Mouse (Mus musculus) C2C12 (cell line): Measurements from ENCODE around the gene Uhrf1bp1.

Source experiments
- CEBPB ChIP-seq: IDR thresholded peaks from one replicate; pipeline ENCODE4 v1.6.1; 2011; ENCODE audit warnings: low read depth, mild to moderate bottlenecking, control low read depth, moderate library complexity
- CTCF ChIP-seq: IDR thresholded peaks from one replicate; pipeline ENCODE4 v1.5.1; 2011; ENCODE audit not compliant: control insufficient read depth, insufficient read depth, insufficient read length
- FOSL1 ChIP-seq: IDR thresholded peaks from one replicate; pipeline ENCODE4 v1.8.0; 2011; ENCODE audit warnings: mild to moderate bottlenecking, low read length; ENCODE audit not compliant: poor library complexity, insufficient read depth, severe bottlenecking
- MYOD1 ChIP-seq: IDR thresholded peaks from one replicate; pipeline ENCODE4 v1.6.1; 2011; ENCODE audit warnings: low read depth; ENCODE audit not compliant: control insufficient read depth, insufficient read length
- MYOG ChIP-seq: IDR thresholded peaks from one replicate; pipeline ENCODE4 v1.6.1; 2011; ENCODE audit not compliant: control insufficient read depth, insufficient read length; ENCODE audit errors: extremely low read depth
- USF1 ChIP-seq: IDR thresholded peaks from one replicate; pipeline ENCODE4 v1.6.1; 2011; ENCODE audit warnings: low read depth, mild to moderate bottlenecking, control low read depth, moderate library complexity

GRCm38 (mm10) chr17:27866737-27867136 is 10.5 kb downstream of the Uhrf1bp1 start:
- no peak for TF ChIP-seq CEBPB
- no peak for TF ChIP-seq FOSL1
- no peak for TF ChIP-seq MYOG
- no peak for TF ChIP-seq CTCF
- TF ChIP-seq USF1 = no peak
- no peak for TF ChIP-seq MYOD1
